Mouse (Mus musculus): ENCODE results near the gene Tac1. TPM values are rescaled to one million over a fixed set of nuclear protein-coding genes. Genes with fewer than 3 reads are reported as not detected.
"Not testable (repeated sequence)": the region's sequence is repeated elsewhere in the genome, so short reads cannot be mapped to it uniquely, and the experiment has no call there.

The Tac1 gene
- not detected in 2 replicates for total RNA-seq (2021)
- long read RNA-seq: 0 reads

- DNase-seq: no peak
These were observed at the start of gene Tac1 for GRCm38 (mm10) chr6:7554829-7555391. Tac1 (plus strand) TSS chr6:7554879.

DNA sequence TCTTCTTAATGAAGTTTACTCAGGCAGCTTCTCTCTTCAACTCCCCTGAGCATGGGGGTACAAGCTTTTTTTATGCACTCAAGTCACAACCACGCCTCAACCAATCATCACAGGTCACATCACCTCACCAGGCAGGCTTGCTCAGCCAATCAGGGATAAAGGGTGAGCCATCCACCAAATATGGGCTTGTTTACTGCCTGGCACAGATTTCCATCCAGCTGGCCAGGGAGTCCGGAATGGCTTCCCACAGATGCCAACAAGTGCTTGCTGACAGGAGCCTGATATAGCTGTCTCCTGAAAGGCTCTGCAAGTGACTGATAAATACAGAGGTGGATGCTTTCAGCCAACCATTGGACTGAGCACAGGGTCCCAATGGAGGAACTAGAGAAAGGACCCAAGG is 11.2 kb upstream of the Tac1 start:
- DNase-seq: not testable (repeated sequence)

DNA sequence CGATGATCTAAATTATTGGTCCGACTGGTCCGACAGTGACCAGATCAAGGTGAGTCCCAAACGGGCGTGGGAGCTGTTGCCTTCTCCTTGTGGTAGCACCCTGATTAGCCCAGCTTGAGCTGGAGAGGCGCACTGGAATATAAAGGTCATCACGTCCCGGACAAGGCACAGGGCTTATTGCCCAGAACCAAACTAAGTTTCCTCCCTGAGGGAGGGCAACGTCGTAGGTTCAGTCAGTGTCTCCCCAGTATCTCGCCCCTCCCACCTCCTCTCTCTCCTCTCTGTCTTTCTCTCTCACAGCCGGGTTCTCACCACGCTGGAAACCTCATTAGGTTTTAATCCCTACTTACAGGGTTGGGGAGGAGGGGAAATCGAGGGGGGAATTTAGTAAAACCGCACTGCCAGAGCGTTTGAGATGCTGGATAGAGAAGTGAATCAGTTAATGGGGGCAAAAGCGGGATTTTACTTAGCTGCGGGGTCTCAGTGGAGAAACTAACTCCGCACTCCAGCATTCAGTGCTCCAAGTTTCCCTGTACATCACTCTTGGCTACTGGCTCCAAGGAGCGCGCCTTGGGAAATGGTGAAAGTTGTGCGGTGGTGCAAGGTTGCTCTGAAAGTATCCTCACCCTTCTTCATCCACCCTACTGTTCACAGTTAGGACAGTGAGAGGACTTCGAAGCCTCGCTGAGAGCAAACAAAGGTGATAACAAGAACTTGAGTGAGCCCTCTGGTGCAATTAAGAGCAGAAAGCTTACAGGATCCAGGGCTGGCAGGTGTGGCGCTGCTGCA is 1.2 kb downstream of the Tac1 start:
- no peak for DNase-seq

DNA sequence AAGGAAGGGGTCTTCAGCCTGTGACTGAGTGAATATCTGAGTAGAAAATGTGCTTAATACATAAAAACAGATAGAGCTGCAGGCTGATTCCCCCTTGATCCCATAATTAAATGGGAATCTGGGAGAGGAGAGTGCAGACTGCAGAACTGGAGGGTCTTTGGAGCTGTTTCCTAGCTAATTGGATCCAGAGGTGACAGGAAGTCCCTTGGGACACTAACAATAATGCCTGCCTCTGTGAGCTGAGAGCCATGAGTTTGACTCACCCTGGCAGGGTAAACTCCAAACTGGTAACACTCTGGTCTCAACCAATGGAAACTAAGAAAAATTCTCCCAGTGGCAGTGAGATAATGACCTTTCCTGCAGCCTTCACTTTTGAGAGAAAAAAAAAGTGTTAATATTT is 3.5 kb downstream of the Tac1 start:
- no peak for DNase-seq

DNA sequence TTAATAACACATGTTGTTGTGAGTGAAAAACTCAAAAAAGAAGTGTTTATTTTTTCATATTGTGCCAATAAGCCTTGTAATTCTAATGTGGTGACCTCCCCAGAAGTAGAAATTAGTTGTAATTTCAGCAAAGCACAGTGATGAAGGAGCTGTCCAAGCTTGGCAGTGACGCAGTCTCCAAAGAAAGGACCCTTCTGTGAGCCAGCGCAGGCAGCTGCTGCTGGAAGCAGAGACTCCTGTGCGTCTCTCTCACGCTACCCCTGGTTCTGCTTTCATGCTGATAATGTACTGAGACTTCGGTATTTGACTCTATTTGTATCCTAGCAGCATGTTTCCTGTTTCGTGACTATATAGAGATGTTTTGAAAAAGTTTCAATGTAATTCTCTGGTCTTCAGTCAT is 7.8 kb downstream of the Tac1 start:
- no peak for DNase-seq

GRCm38 (mm10) chr6:7564537-7564936 is 9.9 kb downstream of the Tac1 start:
- DNase-seq: no peak

DNA sequence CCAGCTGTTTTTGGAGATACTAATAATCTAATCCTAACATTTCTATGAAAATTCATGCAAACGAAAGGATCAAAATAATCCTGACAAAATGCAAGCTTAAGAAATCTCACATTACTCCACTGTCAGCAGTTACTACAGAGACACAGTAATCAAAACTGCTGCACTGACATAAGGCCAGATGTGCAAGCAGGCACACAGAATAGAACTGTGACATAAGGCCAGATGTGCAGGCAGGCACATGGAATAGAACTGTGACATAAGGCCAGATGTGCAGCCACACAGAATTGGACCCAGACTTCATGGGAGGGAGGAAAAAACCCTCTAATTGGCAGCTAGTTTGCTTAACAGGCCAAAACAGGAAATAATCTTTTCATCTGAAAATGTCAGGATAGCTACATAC is 16.5 kb downstream of the Tac1 start:
- no peak for DNase-seq

DNA sequence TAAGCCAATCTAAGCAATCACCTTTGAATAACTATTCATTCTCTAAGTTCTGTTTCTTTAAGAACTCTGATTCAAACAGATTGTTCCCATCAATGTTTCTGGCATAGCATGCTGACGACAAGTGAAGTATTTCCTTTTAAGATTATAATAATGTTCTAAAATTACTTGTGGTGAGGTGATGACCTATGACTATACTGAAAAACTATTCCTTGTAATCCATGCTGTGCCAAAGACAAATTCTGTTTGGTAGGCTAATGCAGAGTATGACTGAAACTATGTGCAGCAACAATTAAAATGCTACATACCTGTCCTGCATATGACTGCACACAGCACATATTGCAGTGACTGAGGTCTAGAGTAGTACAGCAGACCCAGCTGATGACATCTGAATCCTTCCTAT is 23.4 kb downstream of the Tac1 start:
- DNase-seq: no peak

- DNase-seq: no peak
These were observed 39.8 kb downstream of the Tac1 start for GRCm38 (mm10) chr6:7594445-7594844.

DNA sequence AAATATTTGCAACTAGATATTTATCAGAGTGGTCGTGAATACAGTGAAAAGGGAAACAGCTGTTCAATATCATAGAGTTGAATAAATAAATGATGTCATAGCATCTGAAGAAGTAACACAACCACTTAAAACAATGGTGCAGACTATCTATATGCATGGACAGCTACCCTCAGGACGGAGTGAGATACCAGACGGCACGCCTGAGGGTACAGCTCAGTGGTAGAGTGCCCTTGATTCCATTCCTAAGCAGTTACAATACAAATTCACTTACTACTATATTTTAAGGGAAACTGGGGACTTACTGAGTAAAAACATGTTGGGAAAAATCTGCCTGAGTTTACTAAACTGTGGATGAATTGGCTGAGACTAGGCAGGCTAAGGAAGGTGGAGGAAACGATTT is 43.7 kb downstream of the Tac1 start:
- no peak for DNase-seq

- no peak for DNase-seq
These were observed 45.5 kb downstream of the Tac1 start for GRCm38 (mm10) chr6:7600228-7600627.

GRCm38 (mm10) chr6:7601353-7602094 is 46.8 kb downstream of the Tac1 start:
- no peak for DNase-seq

GRCm38 (mm10) chr6:7613676-7614075 is 59.0 kb downstream of the Tac1 start:
- not testable (repeated sequence) for DNase-seq

Other genes starting within 250 kb of the Tac1 start
- gene Asns, start 138.4 kb downstream of the Tac1 start, total RNA-seq (2021): 56.9 and 94.2 TPM in 2 replicates